Mouse (Mus musculus) monocyte, adult 5-6 weeks (primary cell): ENCODE results near the gene Pde4dip. TPM values are rescaled to one million over a fixed set of nuclear protein-coding genes. Genes with fewer than 3 reads are reported as not detected.

ENCODE experiments used
- ATAC-seq: fragments of 153-309, 156-312 bp; replicated peaks from 2 replicates; pipeline ENCODE4 v1.8.0; 2017; ENCODE audit warnings: mild to moderate bottlenecking; ENCODE audit not compliant: low TSS enrichment, insufficient number of reproducible peaks, severe bottlenecking, poor library complexity, low FRiP score
- total RNA-seq: library from RNA; stranded (forward); fragments of 200-1000, 200-491, 200-594 nt; gene quantifications from 3 replicates; pipeline ENCODE4 v1.2.3, GENCODE M21; 2017

Gene Pde4dip
- total RNA-seq, 1 experiment from 2014 or later, result 16.5 TPM

DNA sequence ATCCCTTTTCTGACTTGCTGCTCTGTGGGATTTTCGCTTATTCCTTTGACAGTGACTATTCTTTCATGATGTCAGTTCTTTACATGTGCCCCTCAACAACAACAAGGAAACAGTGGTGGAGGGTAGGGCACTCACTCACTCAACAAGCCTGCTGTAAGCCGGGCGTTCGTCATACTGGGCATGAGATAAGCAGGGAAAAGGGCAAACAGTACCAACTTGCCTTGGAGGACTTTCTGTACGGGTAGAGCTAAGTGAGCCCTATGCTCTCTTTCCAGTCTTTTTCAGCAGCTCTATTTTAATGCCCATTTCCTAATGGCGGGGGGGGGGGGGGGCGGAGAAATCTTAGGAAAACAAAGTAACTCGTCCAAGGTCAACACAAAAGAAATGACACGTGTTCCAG is 246.5 kb downstream of the Pde4dip start:
- no peak for ATAC-seq

GRCm38 (mm10) chr3:97641396-97641795 is 247.1 kb downstream of the Pde4dip start:
- ATAC-seq, result no peak

Other genes starting within 250 kb of the Pde4dip start
- 16.1 to 29.4 TPM (median 19.3 TPM) in 3 replicates for gene Prkab2, start 230.5 kb downstream of the Pde4dip start, total RNA-seq
- not detected in 3 replicates for gene Gm17651, start 214.0 kb downstream of the Pde4dip start, total RNA-seq
- 37.7 to 62.2 TPM (median 46.2 TPM) in 3 replicates for gene Sec22b, start 12.5 kb upstream of the Pde4dip start, total RNA-seq
- gene Notch2, start 124.8 kb upstream of the Pde4dip start, total RNA-seq, result 127 to 158 TPM (median 135 TPM) in 3 replicates